Mouse (Mus musculus) limb, embryonic 11.5 days (tissue): ENCODE results near the gene Gm8797. TPM values are rescaled to one million over a fixed set of nuclear protein-coding genes. Genes with fewer than 3 reads are reported as not detected.
"Not testable (repeated sequence)": the region's sequence is repeated elsewhere in the genome, so short reads cannot be mapped to it uniquely, and the experiment has no call there.

Source experiments
- ATAC-seq: fragments of 200-750 bp; cut with Nextera tagmentation; 2 replicates; pipeline ENCODE4 v1.8.0; 2017; ENCODE audit warnings: low read depth; ENCODE audit not compliant: insufficient number of reproducible peaks, low FRiP score, low TSS enrichment
- DNase-seq: peaks from one replicate; pipeline ENCODE4 v3.0.0-alpha.2; 2015; ENCODE audit warnings: low spot score
- H3K27ac ChIP-seq: fragments of 300-500 bp; sonication (generic); replicated peaks from 2 replicates; pipeline ENCODE4 v1.5.1; 2014; ENCODE audit warnings: low read depth, mild to moderate bottlenecking, low read length
- H3K27me3 ChIP-seq: fragments of 300-500 bp; sonication (generic); 2 replicates; pipeline ENCODE4 v1.6.1; 2014; ENCODE audit warnings: mild to moderate bottlenecking, low read length, mixed read lengths; ENCODE audit not compliant: control insufficient read depth, insufficient read depth
- H3K36me3 ChIP-seq: fragments of 300-500 bp; sonication (generic); 2 replicates; pipeline ENCODE4 v1.6.1; 2014; ENCODE audit warnings: mild to moderate bottlenecking, low read length, moderate library complexity, mixed read lengths; ENCODE audit not compliant: control insufficient read depth, insufficient read depth
- H3K4me1 ChIP-seq: fragments of 300-500 bp; sonication (generic); 2 replicates; pipeline ENCODE4 v1.6.1; 2014; ENCODE audit warnings: low read length, mixed read lengths; ENCODE audit not compliant: control insufficient read depth, insufficient read depth
- H3K4me2 ChIP-seq: fragments of 300-500 bp; sonication (generic); 2 replicates; pipeline ENCODE4 v1.6.1; 2014; ENCODE audit warnings: low read depth, mild to moderate bottlenecking, moderate library complexity; ENCODE audit not compliant: severe bottlenecking
- H3K4me3 ChIP-seq: fragments of 300-500 bp; sonication (generic); 2 replicates; pipeline ENCODE4 v1.5.1; 2014; ENCODE audit warnings: low read depth, low read length
- H3K9ac ChIP-seq: fragments of 300-500 bp; sonication (generic); 2 replicates; pipeline ENCODE4 v1.6.1; 2014; ENCODE audit warnings: mild to moderate bottlenecking, low read length
- H3K9me3 ChIP-seq: fragments of 300-500 bp; sonication (generic); 2 replicates; pipeline ENCODE4 v1.6.1; 2016; ENCODE audit warnings: low read length; ENCODE audit not compliant: control insufficient read depth
- whole genome bisulfite sequencing: fragments of 180-500 bp; shearing (Covaris S2); extraction: QIAGEN DNeasy Blood & Tissue Kit; methylation state at CpG from one replicate; pipeline ENCODE4 v1.1.7; 2014; 5-methylcytosine and 5-hydroxymethylcytosine counted together
- polyA plus RNA-seq: library from polyadenylated mRNA; unstranded; fragments of >200 nt; fragmentation: Nextera tagmentation; extraction: Ambion mirVana; gene quantifications from 2 replicates; pipeline ENCODE4 v1.2.1, GENCODE M21; 2014

The Gm8797 gene
- polyA plus RNA-seq: 12.7 and 14.3 TPM in 2 replicates

DNA sequence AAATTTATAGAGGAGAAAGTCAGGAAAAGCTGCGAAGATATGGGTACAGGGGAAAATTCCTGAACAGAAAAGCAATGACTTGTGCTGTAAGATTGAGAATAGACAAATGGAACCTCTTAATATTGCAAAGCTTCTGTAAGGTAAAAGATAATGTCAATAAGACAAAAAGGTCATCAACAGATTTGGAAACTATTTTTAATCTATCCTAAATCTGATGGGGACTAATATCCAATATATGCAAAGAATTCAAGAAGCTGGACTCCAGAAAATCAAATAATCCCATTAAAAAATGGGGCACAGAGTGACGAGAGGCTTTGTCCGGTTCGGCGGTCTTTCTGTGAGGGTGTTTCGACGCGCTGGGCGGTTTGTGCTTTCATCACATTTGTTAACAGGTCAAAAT is at the start of gene Gm8797:
Gm8797 (plus strand) TSS at position 301 of the 400 bp plus-strand sequence.
- H3K9me3 ChIP-seq, H3K4me3 ChIP-seq, H3K4me2 ChIP-seq, H3K4me1 ChIP-seq, H3K27me3 ChIP-seq, H3K36me3 ChIP-seq, DNase-seq, H3K27ac ChIP-seq, H3K9ac ChIP-seq, ATAC-seq: not testable (repeated sequence)
- WGBS: 96% methylated on average over 9 of the region's 9 CpGs

DNA sequence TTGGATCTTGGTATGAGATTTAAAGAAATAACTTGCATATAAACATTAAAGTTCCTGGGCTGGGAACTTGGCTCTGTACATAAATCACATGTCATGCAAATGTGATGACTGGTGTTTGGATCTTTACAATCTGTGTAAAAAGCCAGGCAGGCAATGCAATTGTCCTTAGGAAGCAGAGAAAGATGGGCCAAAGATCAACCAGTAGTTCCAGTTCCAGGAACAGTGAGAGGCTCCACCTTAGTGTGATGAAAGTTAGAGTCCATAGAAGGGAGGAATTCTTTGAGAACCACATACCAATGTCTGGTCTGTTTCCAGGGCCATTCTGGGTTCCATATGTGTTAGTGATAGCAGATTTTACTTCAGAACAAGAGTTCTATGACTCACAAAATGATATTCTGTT is 36.1 kb upstream of the Gm8797 start:
- H3K4me1 ChIP-seq: no peaks in the 10 kb centered on the region
- H3K4me2 ChIP-seq: no peak overlapping the region
- no peak overlapping the region for H3K4me3 ChIP-seq
- H3K9ac ChIP-seq: no peak overlapping the region
- H3K9me3 ChIP-seq: no peaks in the 10 kb centered on the region
- no peaks in the 10 kb centered on the region for H3K27me3 ChIP-seq
- DNase-seq: no peak
- no peaks in the 10 kb centered on the region for H3K36me3 ChIP-seq
- H3K27ac ChIP-seq: no peak overlapping the region
- no peak for ATAC-seq

DNA sequence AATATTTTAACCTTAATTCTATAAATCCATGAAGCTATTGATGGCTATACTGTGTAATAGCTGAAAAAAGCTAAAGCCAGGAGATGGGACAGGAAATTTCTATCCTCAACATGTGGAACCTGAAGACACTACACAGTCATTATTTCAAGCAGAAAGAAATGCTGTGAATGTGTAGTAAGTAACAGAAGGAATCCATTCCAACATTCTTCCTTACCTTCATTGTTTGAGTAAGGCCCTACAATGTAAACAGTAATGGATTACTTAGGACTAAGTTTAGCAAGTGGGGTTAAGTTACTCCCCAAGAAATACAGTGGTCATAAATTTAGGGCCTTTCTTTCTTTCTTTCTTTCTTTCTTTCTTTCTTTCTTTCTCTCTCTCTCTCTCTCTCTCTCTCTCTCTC is 17.7 kb upstream of the Gm8797 start:
- Histone ChIP-seq H3K9ac (no peak overlapping the region), H3K27me3 (no peaks in the 10 kb centered on the region), H3K27ac (no peak overlapping the region), H3K9me3 (no peaks in the 10 kb centered on the region), H3K4me2 (no peak overlapping the region), H3K36me3 (no peaks in the 10 kb centered on the region), H3K4me3 (no peak overlapping the region), H3K4me1 (no peaks in the 10 kb centered on the region)
- DNase-seq: no peak
- no peak for ATAC-seq

DNA sequence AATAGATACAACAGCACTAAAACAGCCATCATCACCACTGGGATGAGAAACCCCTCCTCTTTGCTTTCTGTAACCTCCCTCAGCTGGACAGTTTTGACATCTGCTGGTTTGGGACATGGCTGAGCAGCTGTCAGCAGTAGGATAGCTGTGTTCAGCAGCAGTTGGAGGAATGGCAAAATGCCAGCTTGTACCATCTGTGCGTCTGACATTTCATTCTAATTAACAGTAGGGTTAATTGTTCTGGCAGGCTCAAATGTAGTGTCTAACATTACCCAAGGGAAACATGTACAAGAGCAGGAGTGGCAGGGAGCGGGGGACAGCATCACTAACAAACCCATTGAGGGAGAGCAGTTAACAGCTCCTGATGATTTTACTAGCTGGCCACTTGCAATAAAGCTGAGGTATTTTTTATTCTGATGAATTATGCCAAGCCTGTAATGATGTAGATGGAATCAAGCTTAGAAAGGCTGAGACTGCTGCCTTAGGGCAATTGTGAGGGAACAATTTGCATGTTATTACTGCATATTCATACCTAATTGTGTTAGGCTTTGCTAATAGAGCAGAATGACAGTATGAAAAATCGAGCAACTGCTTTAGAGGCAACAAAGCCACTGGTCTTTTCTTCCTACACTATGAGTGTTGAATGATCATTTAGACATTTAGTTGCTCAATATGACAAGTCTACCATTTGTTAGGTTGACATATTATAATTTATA is 4.3 kb downstream of the Gm8797 start:
- H3K9ac ChIP-seq: no peak overlapping the region
- 58% methylated on average over 3 of the region's 3 CpGs for WGBS
- DNase-seq (no peak), ATAC-seq (no peak)
- H3K9me3 ChIP-seq: no peaks in the 10 kb centered on the region
- H3K4me1 ChIP-seq: no peaks in the 10 kb centered on the region
- H3K27ac ChIP-seq: no peak overlapping the region
- H3K4me3 ChIP-seq: no peak overlapping the region
- no peak overlapping the region for H3K4me2 ChIP-seq
- H3K36me3 ChIP-seq: no peaks in the 10 kb centered on the region
- H3K27me3 ChIP-seq: no peaks in the 10 kb centered on the region

DNA sequence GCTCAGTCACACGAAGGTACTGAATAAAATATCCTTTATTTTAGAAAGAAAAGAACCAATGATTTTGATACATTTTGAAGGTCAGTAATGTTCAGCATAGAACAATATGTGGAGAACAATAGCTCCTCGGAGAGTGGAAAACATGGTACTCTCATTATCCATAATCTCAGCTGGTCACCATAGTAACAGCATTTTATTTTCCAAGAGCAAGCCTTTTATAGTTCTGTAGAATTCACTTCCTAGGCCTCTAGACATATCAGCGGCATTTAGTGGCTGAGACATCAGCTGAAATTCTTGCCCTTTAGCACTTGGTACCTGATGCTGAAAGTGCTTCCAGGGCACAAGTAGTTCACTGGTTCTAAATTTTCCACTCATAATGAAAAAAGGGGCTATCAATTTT is 15.7 kb downstream of the Gm8797 start:
- WGBS: 91% methylated on average over 3 of the region's 3 CpGs
- no peaks in the 10 kb centered on the region for H3K9me3 ChIP-seq
- no peak overlapping the region for H3K4me2 ChIP-seq
- no peaks in the 10 kb centered on the region for H3K27me3 ChIP-seq
- no peaks in the 10 kb centered on the region for H3K4me1 ChIP-seq
- no peaks in the 10 kb centered on the region for H3K36me3 ChIP-seq
- DNase-seq (no peak), ATAC-seq (no peak)
- H3K27ac ChIP-seq: no peak overlapping the region
- no peak overlapping the region for H3K4me3 ChIP-seq
- H3K9ac ChIP-seq: no peak overlapping the region

DNA sequence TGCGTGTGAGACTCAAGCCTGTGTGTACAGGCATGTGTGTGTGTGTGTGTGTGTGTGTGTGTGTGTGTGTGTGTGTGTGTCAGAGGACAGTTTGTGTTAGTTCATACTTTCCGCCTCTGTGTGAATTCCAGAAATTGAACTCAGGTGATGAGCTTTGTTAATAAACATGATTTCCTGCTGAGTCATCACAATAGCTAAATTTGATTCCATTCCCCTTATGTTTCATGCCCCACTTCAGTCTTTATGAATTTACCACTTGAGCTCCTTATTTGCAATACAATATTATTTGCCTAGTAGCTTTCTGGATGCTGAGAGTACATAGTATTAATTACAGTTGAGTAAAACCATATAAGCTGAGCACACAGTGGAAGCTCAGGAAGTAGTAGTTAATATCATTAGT is 26.3 kb downstream of the Gm8797 start:
- DNase-seq: no peak
- no peak for ATAC-seq
- Histone ChIP-seq H3K9ac (no peak overlapping the region), H3K4me1 (no peaks in the 10 kb centered on the region), H3K27me3 (no peaks in the 10 kb centered on the region), H3K4me3 (no peak overlapping the region), H3K9me3 (no peaks in the 10 kb centered on the region), H3K36me3 (no peaks in the 10 kb centered on the region), H3K4me2 (no peak overlapping the region), H3K27ac (no peak overlapping the region)
- WGBS: 92% methylated on average over 2 of the region's 2 CpGs
